Mouse (Mus musculus): ENCODE measurements around the gene Ncaph. TPM values are rescaled to one million over a fixed set of nuclear protein-coding genes. Genes with fewer than 3 reads are reported as not detected.
"Not testable (repeated sequence)": the region's sequence is repeated elsewhere in the genome, so short reads cannot be mapped to it uniquely, and the experiment has no call there.

The Ncaph gene
- 105 and 111 TPM in 2 replicates for polyA plus RNA-seq (2016; fragmentation: Nextera tagmentation; extraction: Ambion mirVana)

DNA sequence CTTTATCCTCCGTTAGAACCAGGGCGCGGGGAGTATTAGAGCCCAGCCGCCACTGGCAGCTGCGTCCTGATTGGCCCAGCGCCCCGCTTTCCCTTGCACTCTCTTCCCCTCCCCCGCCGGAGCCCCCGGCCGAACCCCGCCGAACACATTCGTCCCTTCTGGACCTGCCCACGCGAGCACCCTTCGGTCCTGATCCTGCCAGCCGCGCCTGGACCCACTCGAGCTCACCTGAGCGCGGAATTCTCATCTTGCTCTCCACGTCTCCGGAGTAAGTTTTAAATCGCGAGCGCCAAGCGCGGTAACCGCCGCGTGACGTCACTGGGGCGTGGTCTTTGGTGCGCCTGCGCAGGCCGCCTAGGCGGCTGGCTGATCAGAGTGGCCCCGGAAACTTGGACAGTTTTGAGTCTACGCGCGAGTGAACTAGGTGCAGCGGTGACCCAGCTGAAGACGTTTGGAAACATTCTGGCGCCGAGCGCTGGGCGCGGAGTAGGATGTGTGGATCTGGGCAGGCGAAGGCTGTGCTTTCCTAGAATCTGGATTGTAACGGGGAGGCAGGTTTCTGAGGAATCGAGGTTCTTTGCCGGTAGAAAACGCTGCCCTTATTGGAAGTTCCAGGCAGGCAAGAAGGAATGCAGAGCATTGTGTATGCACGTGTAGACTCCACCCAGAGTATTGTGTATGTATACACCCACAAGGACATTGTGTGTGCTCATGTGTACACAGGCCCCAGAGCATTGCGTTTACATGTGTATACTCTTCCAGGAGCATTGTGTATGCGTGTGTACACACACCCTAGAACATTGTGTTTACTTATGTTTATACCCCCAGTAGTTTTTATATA, at the start of gene Ncaph:
Gene Ncaph (minus strand): TSS at position 334 of the 841 bp plus-strand sequence.
- Histone ChIP-seq H3K4me1 (peaks cover 51% of the 10 kb centered on the region), H3K36me3 (replicated peaks) (no peaks in the 10 kb centered on the region), H3K9ac (peak within 1 kb of the TSS; percentile 77), H3K4me2 (peak within 1 kb of the TSS; percentile 73), H3K27ac (peak within 1 kb of the TSS; percentile 89), H3K27me3 (no peaks in the 10 kb centered on the region), H3K9me3 (no peaks in the 10 kb centered on the region), H3K4me3 (replicated peaks) (peak within 1 kb of the TSS; percentile 78)
- WGBS: 1% methylated on average over 57 of the region's 57 CpGs
- ATAC-seq (ENCODE audit: low FRiP score): peak; percentile 92

DNA sequence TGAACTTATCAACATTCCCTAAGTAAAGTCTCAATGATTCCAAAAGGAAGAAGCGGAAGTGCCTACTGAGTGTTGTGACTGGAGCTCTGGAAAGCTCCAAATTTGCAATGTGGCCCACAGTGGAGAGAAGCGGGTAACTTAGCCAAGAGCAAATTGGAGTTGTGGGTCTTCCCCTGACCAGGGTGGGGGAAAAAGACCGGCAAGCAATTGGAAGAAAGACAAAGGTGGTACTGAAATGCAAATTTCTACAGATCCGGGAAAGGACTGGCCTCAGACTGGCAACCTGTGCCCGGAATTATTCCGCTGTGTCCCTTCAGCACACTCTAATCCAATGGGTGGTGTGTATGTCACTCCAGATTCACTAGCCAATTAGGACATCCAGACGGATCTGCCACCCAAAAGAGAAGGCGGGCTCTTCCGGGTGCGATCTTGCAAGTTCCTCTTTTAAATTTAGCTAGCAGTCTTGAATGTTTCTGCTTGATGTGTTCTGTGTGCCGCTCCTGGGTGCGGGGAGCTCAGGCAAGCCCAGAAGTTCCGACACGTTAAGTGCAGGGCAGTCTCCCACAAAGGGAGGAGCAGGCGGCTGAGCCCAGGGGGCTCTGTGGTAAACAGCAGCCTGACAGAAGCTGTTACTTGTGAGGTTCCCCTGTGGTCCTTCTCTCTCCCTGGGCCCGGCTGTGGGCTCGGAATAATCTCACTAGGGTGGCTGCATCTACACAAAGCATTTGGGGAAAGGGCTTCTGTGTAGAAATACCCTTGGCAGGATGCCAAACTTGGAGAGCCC, 49.0 kb upstream of the Ncaph start:
- Histone ChIP-seq H3K27ac (peak overlapping the region; percentile 95), H3K9ac (peak overlapping the region; percentile 72), H3K4me2 (peak overlapping the region; percentile 68), H3K27me3 (peaks cover 18% of the 10 kb centered on the region; the same call in 1 of the 2 replicates), H3K4me1 (peaks cover 8% of the 10 kb centered on the region), H3K36me3 (replicated peaks) (no peaks in the 10 kb centered on the region), H3K4me3 (replicated peaks) (peak overlapping the region; percentile 51), H3K9me3 (no peaks in the 10 kb centered on the region)
- WGBS: 1% methylated on average over 17 of the region's 17 CpGs
- peak; percentile 100 for ATAC-seq (ENCODE audit: low FRiP score)

DNA sequence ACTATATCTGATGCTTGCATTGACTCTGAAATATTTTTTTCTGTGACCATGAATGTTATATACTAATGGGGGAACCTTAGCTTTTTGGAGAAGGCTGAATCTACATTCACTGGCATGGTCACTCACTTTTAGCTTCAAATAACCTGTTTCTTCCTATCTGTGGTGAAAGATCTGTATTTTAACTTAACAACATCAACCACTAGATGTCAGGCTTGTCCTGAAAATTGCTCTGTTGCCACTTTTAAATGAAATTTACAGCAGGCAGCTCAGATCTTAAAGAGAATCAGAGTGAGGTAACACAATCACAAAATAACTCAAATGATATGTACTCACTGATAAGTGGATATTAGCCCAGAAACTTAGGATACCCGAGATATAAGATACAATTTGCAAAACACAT, 32.5 kb upstream of the Ncaph start:
- WGBS: 8% methylated on average over 1 of the region's 1 CpGs
- not testable (repeated sequence) for H3K27ac ChIP-seq; H3K4me1 ChIP-seq; ATAC-seq (ENCODE audit: low FRiP score); H3K9ac ChIP-seq; H3K36me3 ChIP-seq (replicated peaks); H3K27me3 ChIP-seq; H3K4me2 ChIP-seq; H3K4me3 ChIP-seq (replicated peaks); H3K9me3 ChIP-seq

DNA sequence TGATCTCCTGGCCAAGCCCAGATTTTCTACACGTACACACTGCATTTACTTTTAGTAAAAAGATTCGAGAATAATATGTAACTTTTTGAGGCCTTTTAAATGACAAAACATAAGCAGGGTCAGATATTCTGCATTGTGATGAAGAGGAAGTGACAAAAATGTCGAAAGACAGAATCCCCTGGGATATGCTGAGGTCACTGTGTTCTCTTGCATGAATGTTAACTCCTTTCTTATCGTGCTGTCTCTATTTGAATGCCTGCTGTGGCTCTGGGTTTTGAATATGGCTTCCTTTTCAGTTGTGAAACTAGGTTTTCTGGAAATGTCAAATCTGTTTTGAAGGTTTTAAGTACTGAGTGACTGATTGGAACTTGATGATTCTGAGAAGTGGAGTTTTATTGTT, 31.9 kb upstream of the Ncaph start:
- Histone ChIP-seq H3K4me1 (no peaks in the 10 kb centered on the region), H3K27ac (no peak overlapping the region), H3K9ac (no peak overlapping the region), H3K9me3 (no peaks in the 10 kb centered on the region), H3K4me2 (no peak overlapping the region), H3K36me3 (replicated peaks) (no peaks in the 10 kb centered on the region), H3K4me3 (replicated peaks) (no peak overlapping the region), H3K27me3 (peaks cover 4% of the 10 kb centered on the region; the same call in 1 of the 2 replicates)
- ATAC-seq (ENCODE audit: low FRiP score): no peak
- 73% methylated on average over 4 of the region's 4 CpGs for WGBS

- H3K4me2 ChIP-seq: no peak overlapping the region
- H3K9ac ChIP-seq: no peak overlapping the region
- H3K27ac ChIP-seq: no peak overlapping the region
- ATAC-seq (ENCODE audit: low FRiP score): no peak
- H3K4me3 ChIP-seq (replicated peaks): no peak overlapping the region
- WGBS: 90% methylated on average over 3 of the region's 3 CpGs
- no peaks in the 10 kb centered on the region for H3K9me3 ChIP-seq
- H3K27me3 ChIP-seq: no peaks in the 10 kb centered on the region
- H3K4me1 ChIP-seq: peaks cover 18% of the 10 kb centered on the region
- H3K36me3 ChIP-seq (replicated peaks): peaks cover 10% of the 10 kb centered on the region
These were observed 11.9 kb upstream of the Ncaph start for GRCm38 (mm10) chr2:127145699-127146098.

DNA sequence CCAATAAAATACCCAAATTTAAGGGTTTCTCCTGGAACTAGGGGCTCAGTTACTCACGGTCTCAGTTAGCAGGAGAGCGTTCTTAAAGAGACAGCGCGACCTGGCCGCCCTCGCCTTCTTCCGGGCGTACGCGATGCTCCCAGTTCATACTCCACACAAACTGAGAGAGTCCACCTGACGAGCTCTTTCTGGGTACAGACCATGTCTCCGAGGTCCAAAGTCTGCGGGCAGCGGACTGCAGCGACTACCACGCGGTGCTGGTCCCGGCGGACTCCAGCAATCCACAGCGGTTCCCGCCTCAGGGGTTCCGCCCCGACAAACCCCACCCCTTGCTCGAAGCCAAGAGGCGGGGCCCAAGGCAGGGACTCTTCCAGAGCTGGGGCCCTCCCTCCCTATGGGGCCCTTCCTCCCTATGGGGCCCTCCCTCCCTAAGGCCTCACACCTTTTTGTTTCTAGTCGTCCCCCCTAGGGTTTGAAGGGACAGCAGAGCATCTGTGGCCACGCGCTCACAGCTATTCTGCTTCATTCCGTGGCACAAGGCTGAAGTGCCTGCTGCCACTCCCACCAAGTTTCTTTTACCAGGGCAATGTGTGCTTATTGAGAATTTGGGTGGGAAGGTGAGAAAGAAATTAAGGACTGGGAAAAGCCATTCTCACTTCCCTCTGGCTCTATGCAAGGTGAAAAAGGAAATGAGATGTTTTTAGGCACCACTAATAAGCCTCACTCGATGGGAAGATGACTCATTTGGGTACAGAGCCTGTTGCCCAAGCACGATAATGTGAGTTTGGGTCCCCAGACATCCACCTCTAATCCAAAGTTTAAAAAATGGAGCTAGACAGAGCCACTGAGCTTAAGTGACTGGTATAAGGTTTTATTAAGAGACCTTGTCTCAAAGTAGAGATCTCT, 9.7 kb upstream of the Ncaph start, which contains the start of gene Itpripl1:
Gene Itpripl1 (minus strand): TSS at position 285 of the 906 bp plus-strand sequence.
- Histone ChIP-seq H3K9me3 (no peaks in the 10 kb centered on the region), H3K4me2 (peak within 1 kb of the TSS; percentile 83), H3K27me3 (no peaks in the 10 kb centered on the region), H3K27ac (no peak within 1 kb of the TSS), H3K4me3 (replicated peaks) (peak within 1 kb of the TSS; percentile 53), H3K36me3 (replicated peaks) (peaks cover 28% of the 10 kb centered on the region), H3K4me1 (peaks cover 18% of the 10 kb centered on the region), H3K9ac (peak within 1 kb of the TSS; percentile 57)
- ATAC-seq (ENCODE audit: low FRiP score): peak; percentile 93
- WGBS: 3% methylated on average over 31 of the region's 31 CpGs

DNA sequence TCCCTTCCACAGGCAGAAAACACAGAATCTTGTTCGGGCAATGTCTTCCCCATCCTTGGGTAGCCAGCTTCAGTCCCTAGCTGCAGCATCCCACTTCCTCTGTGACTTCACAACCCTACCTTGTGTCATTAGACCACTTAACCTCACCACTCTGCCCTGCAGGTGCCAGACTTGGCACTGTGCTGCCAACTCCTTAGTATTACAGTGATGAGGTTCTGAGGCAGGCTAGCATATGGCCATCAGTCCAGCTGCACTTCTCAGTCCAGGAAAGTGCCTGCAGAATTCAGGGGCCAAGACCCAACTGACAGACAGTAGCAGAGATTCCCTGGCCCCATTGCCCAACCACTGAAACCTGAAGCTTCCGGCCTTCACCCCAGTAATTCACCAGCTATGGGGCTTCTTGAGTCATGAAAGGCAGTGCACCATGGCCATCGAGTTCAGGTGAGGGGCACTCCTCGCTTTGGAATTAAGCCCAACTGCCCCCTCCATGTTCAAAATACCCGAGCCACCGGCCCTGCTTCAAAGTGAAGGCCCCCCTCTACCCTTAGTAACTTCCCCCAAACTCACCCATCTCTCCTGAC, 8.9 kb upstream of the Ncaph start:
- H3K9ac ChIP-seq: peak overlapping the region; percentile 57
- 0 out of 2 replicates have a peak, but pooled peaks have one; percentile 12 for ATAC-seq (ENCODE audit: low FRiP score)
- H3K4me1 ChIP-seq: peaks cover 22% of the 10 kb centered on the region
- H3K27ac ChIP-seq: no peak overlapping the region
- H3K4me3 ChIP-seq (replicated peaks): peak overlapping the region; percentile 53
- H3K4me2 ChIP-seq: peak overlapping the region; percentile 83
- H3K27me3 ChIP-seq: no peaks in the 10 kb centered on the region
- WGBS: 14% methylated on average over 6 of the region's 6 CpGs
- peaks cover 28% of the 10 kb centered on the region for H3K36me3 ChIP-seq (replicated peaks)
- H3K9me3 ChIP-seq: no peaks in the 10 kb centered on the region

DNA sequence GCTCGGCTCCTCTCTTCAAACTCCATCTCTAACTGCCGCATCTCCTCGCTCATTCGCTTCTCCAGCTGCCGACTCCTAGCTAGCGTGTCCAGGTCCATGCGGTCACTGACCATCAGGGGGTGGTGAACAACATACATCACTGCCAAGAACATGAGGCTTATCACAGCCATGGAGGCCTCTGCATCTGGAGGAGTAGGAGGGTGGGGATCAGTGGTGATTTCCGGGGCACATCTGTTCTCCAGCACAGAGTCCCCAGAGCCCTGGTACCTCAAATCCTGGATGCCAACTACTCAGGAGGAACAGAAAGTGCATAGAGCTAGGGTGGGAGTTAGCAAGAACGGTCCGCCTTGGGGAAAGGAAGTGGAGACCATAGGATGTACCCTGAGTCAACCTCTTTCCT, 8.3 kb upstream of the Ncaph start:
- no peak for ATAC-seq (ENCODE audit: low FRiP score)
- no peak overlapping the region for H3K27ac ChIP-seq
- peak overlapping the region; percentile 53; the same call in 1 of the 2 replicates for H3K4me3 ChIP-seq (replicated peaks)
- no peaks in the 10 kb centered on the region for H3K9me3 ChIP-seq
- peaks cover 27% of the 10 kb centered on the region for H3K4me1 ChIP-seq
- no peak overlapping the region for H3K9ac ChIP-seq
- peaks cover 28% of the 10 kb centered on the region for H3K36me3 ChIP-seq (replicated peaks)
- H3K4me2 ChIP-seq: peak overlapping the region; percentile 83
- 93% methylated on average over 10 of the region's 10 CpGs for WGBS
- H3K27me3 ChIP-seq: no peaks in the 10 kb centered on the region

- Histone ChIP-seq H3K4me1 (peaks cover 39% of the 10 kb centered on the region), H3K36me3 (replicated peaks) (peaks cover 28% of the 10 kb centered on the region), H3K4me3 (replicated peaks) (no peak overlapping the region), H3K27me3 (no peaks in the 10 kb centered on the region), H3K9ac (no peak overlapping the region), H3K4me2 (no peak overlapping the region), H3K27ac (no peak overlapping the region), H3K9me3 (no peaks in the 10 kb centered on the region)
- 97% methylated on average over 7 of the region's 7 CpGs for WGBS
- ATAC-seq (ENCODE audit: low FRiP score): no peak
These were observed 6.3 kb upstream of the Ncaph start for GRCm38 (mm10) chr2:127140011-127140410.

GRCm38 (mm10) chr2:127139605-127140004, 5.9 kb upstream of the Ncaph start:
- no peak for ATAC-seq (ENCODE audit: low FRiP score)
- 100% methylated on average over 1 of the region's 1 CpGs for WGBS

DNA sequence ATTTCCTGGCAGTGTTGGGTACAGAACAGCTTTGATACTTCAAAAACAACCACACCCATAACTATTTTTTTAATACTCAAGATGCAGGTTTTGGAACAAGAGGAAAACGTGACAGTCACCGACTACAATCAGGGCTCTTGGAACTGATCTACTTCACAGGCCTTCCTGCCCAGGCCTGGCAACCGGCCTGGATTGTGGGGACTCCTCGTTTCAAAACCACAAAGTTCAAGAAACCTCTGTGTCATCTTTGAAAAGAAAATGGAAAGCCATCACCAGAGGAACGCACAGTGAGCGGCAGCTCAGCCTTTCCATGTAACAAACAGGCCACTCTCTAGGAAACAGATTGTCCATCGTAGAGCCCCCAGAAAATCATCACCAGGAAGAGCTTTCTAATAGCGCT, 5.3 kb upstream of the Ncaph start:
- 93% methylated on average over 8 of the region's 8 CpGs for WGBS
- no peak for ATAC-seq (ENCODE audit: low FRiP score)
- peaks cover 46% of the 10 kb centered on the region for H3K4me1 ChIP-seq

More at GRCm38 (mm10) chr2:127139605-127140004, 5.9 kb upstream of the Ncaph start:
- Histone ChIP-seq H3K9me3 (no peaks in the 10 kb centered on the region), H3K36me3 (replicated peaks) (peaks cover 28% of the 10 kb centered on the region), H3K4me2 (no peak overlapping the region), H3K9ac (no peak overlapping the region), H3K4me1 (peaks cover 40% of the 10 kb centered on the region), H3K27ac (no peak overlapping the region), H3K4me3 (replicated peaks) (no peak overlapping the region), H3K27me3 (no peaks in the 10 kb centered on the region)

More for the DNA sequence above, 5.3 kb upstream of the Ncaph start:
- no peak overlapping the region for H3K27ac ChIP-seq
- no peak overlapping the region for H3K4me2 ChIP-seq
- H3K9me3 ChIP-seq: no peaks in the 10 kb centered on the region
- H3K4me3 ChIP-seq (replicated peaks): no peak overlapping the region
- H3K9ac ChIP-seq: no peak overlapping the region
- peaks cover 28% of the 10 kb centered on the region for H3K36me3 ChIP-seq (replicated peaks)
- no peaks in the 10 kb centered on the region for H3K27me3 ChIP-seq
